Mouse (Mus musculus) liver, embryonic 15.5 days (tissue): ENCODE data around the gene Slc4a4. TPM values are rescaled to one million over a fixed set of nuclear protein-coding genes. Genes with fewer than 3 reads are reported as not detected.
"Not testable (repeated sequence)": the region's sequence is repeated elsewhere in the genome, so short reads cannot be mapped to it uniquely, and the experiment has no call there.

Experiments used
- ATAC-seq: fragments of 200-750 bp; cut with Nextera tagmentation; 2 replicates; pipeline ENCODE4 v1.8.0; 2017; ENCODE audit warnings: moderate number of reproducible peaks, mild to moderate bottlenecking, moderate library complexity; ENCODE audit not compliant: insufficient read depth
- H3K27ac ChIP-seq: fragments of 300-500 bp; sonication (generic); replicated peaks from 2 replicates; pipeline ENCODE4 v1.5.1; 2015; ENCODE audit warnings: mild to moderate bottlenecking, inconsistent platforms
- H3K27me3 ChIP-seq: fragments of 300-500 bp; sonication (generic); 2 replicates; pipeline ENCODE4 v1.6.1; 2015; ENCODE audit warnings: mild to moderate bottlenecking, inconsistent platforms
- H3K36me3 ChIP-seq: fragments of 300-500 bp; sonication (generic); replicated peaks from 2 replicates; pipeline ENCODE4 v1.6.1; 2015; ENCODE audit warnings: moderate library complexity, mild to moderate bottlenecking, inconsistent platforms
- H3K4me1 ChIP-seq: fragments of 300-500 bp; sonication (generic); replicated peaks from 2 replicates; pipeline ENCODE4 v1.6.1; 2015; ENCODE audit warnings: inconsistent platforms
- H3K4me2 ChIP-seq: fragments of 300-500 bp; sonication (generic); 2 replicates; pipeline ENCODE4 v1.6.1; 2015; ENCODE audit warnings: moderate library complexity, mild to moderate bottlenecking, inconsistent platforms
- H3K4me3 ChIP-seq: fragments of 300-500 bp; sonication (generic); replicated peaks from 2 replicates; pipeline ENCODE4 v1.5.1; 2015; ENCODE audit warnings: mild to moderate bottlenecking, inconsistent platforms
- H3K9ac ChIP-seq: fragments of 300-500 bp; sonication (generic); 2 replicates; pipeline ENCODE4 v1.6.1; 2015; ENCODE audit warnings: moderate library complexity, mild to moderate bottlenecking, inconsistent platforms
- H3K9me3 ChIP-seq: fragments of 300-500 bp; sonication (generic); replicated peaks from 2 replicates; pipeline ENCODE4 v1.6.1; 2016; ENCODE audit warnings: inconsistent platforms
- WGBS: fragments of 180-500 bp; shearing (Covaris S2); methylation state at CpG from one replicate; pipeline ENCODE4 v1.1.7; 2015; ENCODE audit warnings: mixed read lengths; ENCODE audit not compliant: insufficient replicate concordance; 5-methylcytosine and 5-hydroxymethylcytosine counted together
- polyA plus RNA-seq: library from polyadenylated mRNA; unstranded; fragments of >200 nt; fragmentation: Nextera tagmentation; extraction: Ambion mirVana; gene quantifications from 2 replicates; pipeline ENCODE4 v1.2.1, GENCODE M21; 2015

The Slc4a4 gene
- polyA plus RNA-seq, 1 experiment from 2014 or later = 0.62 TPM

DNA sequence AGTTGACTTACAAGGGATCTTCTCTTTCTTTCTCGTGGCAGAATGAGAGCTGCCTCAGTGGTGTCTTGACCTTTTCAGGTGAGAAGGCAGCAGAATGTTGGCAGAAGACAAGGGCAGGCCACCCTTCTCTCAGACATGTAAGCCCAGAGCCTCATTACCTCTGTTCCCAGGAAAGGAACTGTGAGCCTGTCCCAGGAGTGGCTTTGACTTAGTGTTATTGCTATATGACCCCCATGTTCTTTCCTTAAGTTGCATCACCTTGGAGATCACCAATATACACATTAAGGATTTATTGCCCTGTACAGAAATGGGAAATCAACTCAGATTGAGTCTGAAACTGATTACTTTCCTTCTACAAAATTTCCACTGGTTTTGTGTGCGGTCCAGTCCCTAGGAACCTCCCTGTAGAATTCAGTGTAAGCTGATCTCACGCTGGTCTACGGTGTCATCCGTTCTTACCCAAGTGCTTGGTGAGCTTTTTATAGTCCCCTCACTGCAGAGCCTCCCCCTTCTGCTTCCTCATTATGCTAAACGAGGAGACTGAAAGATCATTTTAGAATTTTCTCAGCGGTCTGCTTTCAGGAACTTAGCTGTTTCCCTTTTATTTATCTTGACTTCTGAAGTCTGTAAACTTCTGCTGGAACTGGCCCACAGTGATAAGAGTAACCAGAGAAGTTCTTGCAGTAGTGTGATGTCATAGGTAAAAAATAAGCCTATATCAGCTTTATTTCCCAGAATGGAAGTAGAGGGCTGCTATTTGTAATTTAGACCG lies 94.8 kb downstream of the Slc4a4 start:
- no peak overlapping the region for H3K4me3 ChIP-seq
- H3K9me3 ChIP-seq = no peaks in the 10 kb centered on the region
- H3K4me1 ChIP-seq = peaks cover 23% of the 10 kb centered on the region
- no peaks in the 10 kb centered on the region for H3K36me3 ChIP-seq
- peak; percentile 79 for ATAC-seq
- H3K4me2 ChIP-seq = peak overlapping the region; percentile 43
- peak overlapping the region; percentile 15; the same call in 1 of the 2 replicates for H3K27ac ChIP-seq
- no peaks in the 10 kb centered on the region for H3K27me3 ChIP-seq
- 7% methylated on average over 8 of the region's 8 CpGs for WGBS
- no peak overlapping the region for H3K9ac ChIP-seq

DNA sequence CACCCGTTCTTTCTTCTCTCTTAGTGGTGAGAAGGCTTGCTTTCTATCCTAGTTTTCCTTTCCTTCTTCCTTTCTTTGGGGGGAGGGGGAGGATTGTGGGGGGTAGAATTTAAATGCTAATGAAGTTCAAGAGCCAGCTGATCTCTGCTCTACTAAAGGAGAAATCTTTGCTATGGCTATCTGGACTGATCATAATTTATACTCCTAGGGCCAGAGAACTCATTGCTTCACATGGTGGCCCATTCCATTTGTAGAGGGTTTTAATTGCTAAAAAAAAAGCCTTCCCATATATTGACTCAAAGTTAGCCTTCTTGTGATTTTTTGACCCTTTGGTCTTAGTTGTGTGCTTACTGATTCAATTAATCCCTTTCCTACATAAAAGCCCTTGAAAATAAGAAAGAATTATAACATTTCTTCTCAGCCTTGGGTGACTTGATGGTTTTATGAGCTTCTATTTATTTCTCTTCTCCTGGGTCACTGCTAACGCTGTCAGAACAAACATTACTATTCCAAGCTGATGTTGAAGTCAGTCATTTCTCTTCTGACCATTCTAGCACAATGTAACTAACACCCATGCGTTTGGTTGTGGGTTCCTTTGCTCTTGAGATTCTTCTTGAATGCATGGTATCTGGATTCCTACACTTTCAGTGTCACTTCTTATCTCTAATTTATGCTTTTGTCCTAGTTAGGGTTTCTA lies 95.6 kb downstream of the Slc4a4 start:
- no peak overlapping the region for H3K27ac ChIP-seq
- no peak overlapping the region for H3K4me3 ChIP-seq
- WGBS = 31% methylated on average over 3 of the region's 3 CpGs

DNA sequence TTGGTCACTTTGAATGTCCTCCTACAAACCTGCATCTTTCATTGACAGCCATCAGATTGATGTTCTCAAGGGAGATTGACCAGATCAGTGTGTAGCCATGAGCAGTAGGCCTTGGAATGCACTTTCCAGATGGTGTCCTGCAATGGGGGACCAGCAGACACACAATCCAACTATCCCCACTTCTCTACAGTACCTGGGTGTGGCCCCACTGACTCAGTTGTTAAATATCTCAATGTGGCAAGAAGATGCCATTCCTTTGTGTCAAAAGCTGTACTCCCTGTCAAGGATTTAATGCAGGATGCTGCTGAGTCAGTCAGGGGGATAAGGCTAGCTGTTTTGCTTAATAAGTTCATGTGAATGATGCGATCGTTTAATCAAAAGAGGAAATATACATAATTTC lies 96.6 kb downstream of the Slc4a4 start:
- no peak for ATAC-seq
- no peaks in the 10 kb centered on the region for H3K36me3 ChIP-seq
- no peaks in the 10 kb centered on the region for H3K27me3 ChIP-seq
- H3K27ac ChIP-seq = no peak overlapping the region
- H3K4me1 ChIP-seq = peaks cover 23% of the 10 kb centered on the region
- H3K4me2 ChIP-seq = no peak overlapping the region
- no peaks in the 10 kb centered on the region for H3K9me3 ChIP-seq
- no peak overlapping the region for H3K4me3 ChIP-seq
- H3K9ac ChIP-seq = no peak overlapping the region
- WGBS = 78% methylated on average over 2 of the region's 2 CpGs

More for the DNA sequence above, 95.6 kb downstream of the Slc4a4 start:
- no peaks in the 10 kb centered on the region for H3K27me3 ChIP-seq
- H3K9ac ChIP-seq = no peak overlapping the region
- H3K9me3 ChIP-seq = no peaks in the 10 kb centered on the region
- H3K4me2 ChIP-seq = peak overlapping the region; percentile 43
- no peak for ATAC-seq
- no peaks in the 10 kb centered on the region for H3K36me3 ChIP-seq
- H3K4me1 ChIP-seq = peaks cover 23% of the 10 kb centered on the region

DNA sequence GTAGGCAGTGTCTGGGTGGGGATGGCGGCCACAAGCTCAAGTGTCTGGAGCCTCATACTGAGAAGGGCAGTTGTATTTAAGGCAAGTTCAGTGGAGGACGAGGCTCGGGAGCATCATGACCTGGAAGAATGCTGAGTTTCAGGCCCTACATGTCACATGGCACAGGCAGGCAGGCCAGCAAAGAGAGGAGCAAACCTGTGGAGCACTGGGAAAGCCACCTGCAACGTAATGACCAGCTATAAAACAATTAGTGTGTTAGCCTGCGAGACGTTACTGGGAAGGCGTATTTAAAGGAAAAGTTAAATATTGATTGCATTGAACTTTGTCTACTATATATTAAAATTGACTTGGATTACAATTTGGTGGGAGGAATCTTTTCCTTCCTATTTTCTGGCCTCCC lies 97.0 kb downstream of the Slc4a4 start:
- H3K27ac ChIP-seq = no peak overlapping the region
- 77% methylated on average over 7 of the region's 7 CpGs for WGBS
- ATAC-seq = no peak

DNA sequence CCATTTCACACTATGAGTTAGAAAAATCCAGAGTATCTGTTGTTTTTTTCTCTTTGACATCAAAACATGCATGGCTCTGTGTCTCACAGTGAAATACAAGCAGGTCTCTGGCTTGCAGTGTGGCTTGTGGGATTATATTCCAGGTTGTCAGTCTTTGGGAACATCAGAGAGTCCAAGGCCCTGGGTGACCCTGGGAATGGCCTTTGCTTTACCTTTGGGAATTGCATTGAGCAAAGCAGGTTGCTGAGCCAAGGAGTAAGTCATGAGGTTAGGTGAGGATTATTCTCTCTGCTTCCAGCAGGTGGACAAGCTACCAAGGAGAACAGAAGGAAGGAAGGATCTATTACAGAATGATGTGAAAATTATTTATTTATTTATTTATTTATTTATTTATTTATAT lies 102.4 kb downstream of the Slc4a4 start:
- Histone ChIP-seq H3K4me3 (no peak overlapping the region), H3K27me3 (no peaks in the 10 kb centered on the region), H3K36me3 (no peaks in the 10 kb centered on the region), H3K27ac (no peak overlapping the region), H3K4me1 (no peaks in the 10 kb centered on the region), H3K9ac (no peak overlapping the region), H3K9me3 (no peaks in the 10 kb centered on the region), H3K4me2 (no peak overlapping the region)
- no peak for ATAC-seq

More for the DNA sequence above, 97.0 kb downstream of the Slc4a4 start:
- H3K4me1 ChIP-seq = peaks cover 23% of the 10 kb centered on the region
- H3K36me3 ChIP-seq = no peaks in the 10 kb centered on the region
- H3K4me3 ChIP-seq = no peak overlapping the region
- no peaks in the 10 kb centered on the region for H3K27me3 ChIP-seq
- no peaks in the 10 kb centered on the region for H3K9me3 ChIP-seq
- no peak overlapping the region for H3K4me2 ChIP-seq
- no peak overlapping the region for H3K9ac ChIP-seq

DNA sequence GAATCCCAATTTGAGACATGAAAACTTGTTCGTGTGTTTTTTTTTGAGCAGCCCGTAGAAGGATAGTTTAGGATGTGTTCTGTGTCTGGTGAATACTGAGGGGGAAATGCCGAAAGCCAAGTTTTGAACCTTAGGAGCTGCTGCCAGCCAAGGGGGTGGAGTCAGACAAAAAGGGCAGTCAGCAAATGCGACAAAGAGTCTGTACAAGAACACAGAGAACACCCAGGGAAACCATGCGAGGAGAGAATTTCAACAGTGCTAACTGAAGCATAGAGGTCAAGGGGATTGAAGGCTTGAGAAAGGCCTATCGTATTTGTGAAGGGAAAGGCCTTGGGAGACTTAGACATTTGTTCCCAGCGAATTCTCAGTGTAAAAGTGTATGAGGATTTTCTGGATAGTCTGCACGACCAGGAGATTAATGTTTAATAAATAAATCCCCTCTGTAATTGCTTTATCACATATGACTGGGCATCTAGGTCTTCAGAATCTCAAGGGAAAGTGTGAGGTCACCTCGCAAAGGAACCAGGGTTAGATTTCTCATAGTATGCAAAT lies 103.7 kb downstream of the Slc4a4 start:
- Histone ChIP-seq H3K4me3 (no peak overlapping the region), H3K27me3 (no peaks in the 10 kb centered on the region), H3K36me3 (no peaks in the 10 kb centered on the region), H3K9me3 (no peaks in the 10 kb centered on the region), H3K9ac (no peak overlapping the region), H3K4me2 (no peak overlapping the region), H3K27ac (no peak overlapping the region), H3K4me1 (no peaks in the 10 kb centered on the region)
- ATAC-seq = no peak
- WGBS = 67% methylated on average over 9 of the region's 9 CpGs

DNA sequence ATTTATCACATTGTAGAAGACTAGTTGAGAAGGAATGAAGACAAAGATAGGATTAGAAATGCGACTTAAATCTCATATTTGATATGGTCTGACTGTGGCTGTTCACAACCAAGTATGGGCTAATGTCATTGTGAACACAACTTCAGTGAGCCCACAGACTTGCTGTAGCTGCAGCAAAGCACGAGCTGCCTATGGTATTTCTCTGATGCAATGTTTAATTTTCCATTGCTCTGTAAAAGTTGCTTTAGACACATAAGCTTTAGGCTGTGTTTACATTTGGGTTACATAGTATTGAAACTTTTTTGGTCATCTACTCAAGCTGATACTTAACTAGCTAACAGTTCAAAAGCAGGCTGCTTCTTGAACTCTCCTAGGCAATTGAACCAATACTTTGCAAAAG lies 104.7 kb downstream of the Slc4a4 start:
- not testable (repeated sequence) for H3K4me2 ChIP-seq, H3K36me3 ChIP-seq, H3K27me3 ChIP-seq, H3K9ac ChIP-seq, H3K4me1 ChIP-seq, H3K9me3 ChIP-seq, H3K4me3 ChIP-seq, H3K27ac ChIP-seq
- WGBS = 49% methylated on average over 2 of the region's 2 CpGs
- peak; percentile 47; the same call in 1 of the 2 replicates for ATAC-seq

DNA sequence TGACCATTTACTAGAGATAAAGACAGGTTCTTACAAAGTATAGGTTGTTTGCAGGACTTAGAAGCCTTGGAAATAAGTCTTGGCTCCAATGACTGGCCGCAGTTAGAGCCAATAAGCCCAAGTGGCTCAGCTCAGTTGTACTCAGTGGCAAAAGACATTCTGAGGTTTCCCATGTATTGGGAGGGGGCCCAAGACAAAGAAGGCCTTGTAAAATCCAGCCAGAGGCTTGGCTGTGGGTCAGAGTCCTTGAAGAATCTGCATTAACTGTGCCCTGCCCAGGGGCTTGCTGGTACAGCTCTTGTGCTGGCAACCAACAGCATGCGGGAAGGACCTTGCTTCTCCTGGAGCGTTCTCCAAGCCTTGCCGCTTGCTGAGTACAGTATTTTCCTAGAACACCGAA lies 107.9 kb downstream of the Slc4a4 start:
- H3K4me3 ChIP-seq = no peak overlapping the region
- H3K9ac ChIP-seq = no peak overlapping the region
- H3K9me3 ChIP-seq = no peaks in the 10 kb centered on the region
- H3K4me1 ChIP-seq = no peaks in the 10 kb centered on the region
- no peaks in the 10 kb centered on the region for H3K36me3 ChIP-seq
- WGBS = 79% methylated on average over 5 of the region's 5 CpGs
- no peak for ATAC-seq
- H3K4me2 ChIP-seq = no peak overlapping the region
- H3K27me3 ChIP-seq = no peaks in the 10 kb centered on the region
- no peak overlapping the region for H3K27ac ChIP-seq

DNA sequence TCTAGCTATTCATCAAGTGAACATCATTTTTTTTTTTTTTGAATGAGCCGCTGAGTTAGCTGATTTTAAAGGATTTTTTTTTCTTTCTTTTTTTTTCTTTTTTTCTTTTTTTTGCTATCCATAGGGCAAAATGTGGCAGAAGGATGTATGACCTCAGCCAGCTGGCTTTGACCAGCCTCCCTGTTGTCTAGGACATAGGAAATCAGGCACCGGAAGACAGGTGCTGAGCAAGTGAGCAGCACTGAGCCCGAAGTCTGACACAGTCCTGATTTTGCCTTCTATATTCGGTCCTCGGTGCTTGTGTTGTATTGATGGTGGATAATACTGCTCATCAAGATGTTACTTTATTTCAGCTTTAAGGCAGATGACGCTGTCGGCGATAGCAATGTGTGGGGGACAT lies 109.6 kb downstream of the Slc4a4 start:
- Histone ChIP-seq H3K4me2 (no peak overlapping the region), H3K4me1 (no peaks in the 10 kb centered on the region), H3K27ac (no peak overlapping the region), H3K27me3 (no peaks in the 10 kb centered on the region), H3K36me3 (no peaks in the 10 kb centered on the region), H3K9me3 (no peaks in the 10 kb centered on the region), H3K4me3 (no peak overlapping the region), H3K9ac (no peak overlapping the region)
- 81% methylated on average over 8 of the region's 8 CpGs for WGBS
- no peak for ATAC-seq

DNA sequence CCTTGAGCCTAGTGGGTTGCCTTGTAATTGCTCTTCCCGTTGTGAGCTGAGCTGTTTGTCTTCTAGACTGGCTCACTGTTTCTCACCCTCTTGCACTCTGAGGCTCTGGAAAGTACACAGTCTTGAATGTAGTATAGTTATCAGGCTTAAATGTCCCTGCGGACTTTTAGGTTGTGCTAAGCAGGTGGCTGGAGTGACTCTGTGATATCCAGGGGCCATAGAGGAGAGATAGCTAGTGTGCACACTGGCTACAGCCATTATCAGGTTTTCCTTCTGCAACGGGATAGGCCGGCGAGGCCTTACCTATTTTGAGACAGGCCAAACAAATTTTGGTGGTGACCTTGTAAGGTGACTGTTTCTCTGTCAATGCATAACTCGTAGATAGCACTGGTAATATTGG lies 110.7 kb downstream of the Slc4a4 start:
- Histone ChIP-seq H3K4me1 (no peaks in the 10 kb centered on the region), H3K4me3 (no peak overlapping the region), H3K4me2 (no peak overlapping the region), H3K27ac (no peak overlapping the region), H3K9ac (no peak overlapping the region), H3K9me3 (no peaks in the 10 kb centered on the region), H3K36me3 (no peaks in the 10 kb centered on the region), H3K27me3 (no peaks in the 10 kb centered on the region)
- no peak for ATAC-seq
- WGBS = 61% methylated on average over 6 of the region's 6 CpGs

DNA sequence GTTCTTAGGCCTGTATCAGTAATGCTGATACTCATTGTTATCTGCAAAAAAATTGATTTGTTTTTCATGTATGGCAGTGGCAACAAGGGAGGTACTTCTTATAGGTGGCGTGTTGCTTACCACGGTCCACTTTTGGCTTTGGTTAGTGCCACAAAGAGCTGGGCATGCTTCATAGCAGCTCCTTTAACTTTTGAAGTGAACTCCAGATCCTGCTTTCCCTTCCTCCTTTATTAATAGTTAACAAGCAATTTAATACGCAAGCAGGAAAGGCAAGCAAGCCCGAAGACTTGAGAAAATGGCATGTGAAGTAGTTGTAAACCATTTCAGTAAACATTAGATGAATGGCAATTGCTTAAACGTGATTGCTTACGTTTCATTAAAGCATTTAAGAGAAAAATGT lies 113.2 kb downstream of the Slc4a4 start:
- H3K27me3 ChIP-seq = no peaks in the 10 kb centered on the region
- H3K9me3 ChIP-seq = no peaks in the 10 kb centered on the region
- no peaks in the 10 kb centered on the region for H3K36me3 ChIP-seq
- WGBS = 71% methylated on average over 6 of the region's 6 CpGs
- H3K27ac ChIP-seq = no peak overlapping the region
- no peaks in the 10 kb centered on the region for H3K4me1 ChIP-seq
- H3K4me3 ChIP-seq = no peak overlapping the region
- no peak overlapping the region for H3K9ac ChIP-seq
- H3K4me2 ChIP-seq = no peak overlapping the region
- no peak for ATAC-seq
